Mouse (Mus musculus) testis, adult 10 weeks (tissue): Measurements from ENCODE around the gene 1700023F06Rik. TPM values are rescaled to one million over a fixed set of nuclear protein-coding genes. Genes with fewer than 3 reads are reported as not detected.

Experiments used
- polyA plus RNA-seq: library from polyadenylated mRNA; stranded (reverse); fragments of 350-450 nt; fragmentation: Illumina TruSeq; extraction: RNeasy Lipid Tissue Mini Kit (QIAGEN cat#74804); gene quantifications from one replicate; pipeline ENCODE4 v1.2.3, GENCODE M21; 2014; ENCODE audit warnings: low read depth, low replicate concordance

1700023F06Rik gene
- polyA plus RNA-seq, result 4.6 TPM

DNA sequence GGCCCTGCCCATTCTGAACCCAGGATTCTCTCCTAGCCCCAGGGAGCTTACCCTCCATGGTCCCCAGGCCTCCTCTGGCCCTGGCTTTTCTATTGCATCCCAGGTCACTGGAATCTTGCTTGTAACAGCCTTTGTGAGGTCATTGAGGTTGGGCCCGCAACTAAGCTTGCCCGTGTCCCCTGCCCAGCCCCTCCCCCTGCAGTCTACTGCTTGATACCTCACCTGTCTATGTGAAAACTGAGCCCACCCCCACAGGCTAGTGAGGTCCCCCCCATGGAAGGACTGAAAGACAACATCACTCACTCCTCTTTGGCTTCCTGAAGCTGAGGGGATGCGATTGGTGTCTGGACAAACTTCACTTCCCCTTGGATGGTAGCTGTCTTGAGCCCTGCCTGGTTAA is at the start of gene 1700023F06Rik:
Gene 1700023F06Rik (minus strand): TSS at position 101 of the 400 bp plus-strand sequence.

DNA sequence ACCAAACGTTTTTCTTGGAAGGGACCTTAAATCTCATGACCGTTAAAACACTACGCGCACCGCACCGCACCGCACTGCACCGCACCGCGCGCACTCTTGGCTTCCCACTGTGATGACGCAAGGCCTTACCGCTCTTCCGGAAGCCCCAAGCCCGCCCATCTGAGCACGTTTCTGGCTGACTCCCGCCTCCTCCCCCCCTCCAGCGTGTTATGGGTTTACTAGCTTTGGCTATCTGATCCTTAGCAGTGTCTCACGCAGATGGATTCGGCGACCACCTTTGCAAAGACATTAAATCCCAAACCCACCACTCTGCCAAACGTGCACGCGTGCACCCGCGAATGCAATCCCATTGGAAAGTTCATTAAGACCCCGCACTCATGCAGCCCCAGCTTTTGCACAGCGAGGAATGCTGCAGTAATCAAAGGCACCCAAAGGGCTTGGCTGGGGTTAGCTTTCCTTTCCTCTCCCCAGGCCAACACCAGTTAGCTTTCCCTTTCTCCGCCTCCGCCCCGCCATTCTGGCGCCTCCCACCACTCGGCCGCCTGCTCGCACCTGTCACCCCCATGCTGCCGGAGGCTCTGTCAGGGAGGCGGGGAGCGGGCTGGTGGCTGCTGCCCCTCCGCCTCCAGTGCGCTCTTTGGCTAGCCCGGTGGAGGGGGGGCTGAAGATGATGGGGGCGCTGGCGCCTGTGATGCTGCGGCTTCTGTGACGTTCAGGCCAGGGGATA is 9.6 kb upstream of the 1700023F06Rik start, which contains the start of gene Spata32:
Gene Spata32 (minus strand): TSS at position 643 of the 727 bp plus-strand sequence.

DNA sequence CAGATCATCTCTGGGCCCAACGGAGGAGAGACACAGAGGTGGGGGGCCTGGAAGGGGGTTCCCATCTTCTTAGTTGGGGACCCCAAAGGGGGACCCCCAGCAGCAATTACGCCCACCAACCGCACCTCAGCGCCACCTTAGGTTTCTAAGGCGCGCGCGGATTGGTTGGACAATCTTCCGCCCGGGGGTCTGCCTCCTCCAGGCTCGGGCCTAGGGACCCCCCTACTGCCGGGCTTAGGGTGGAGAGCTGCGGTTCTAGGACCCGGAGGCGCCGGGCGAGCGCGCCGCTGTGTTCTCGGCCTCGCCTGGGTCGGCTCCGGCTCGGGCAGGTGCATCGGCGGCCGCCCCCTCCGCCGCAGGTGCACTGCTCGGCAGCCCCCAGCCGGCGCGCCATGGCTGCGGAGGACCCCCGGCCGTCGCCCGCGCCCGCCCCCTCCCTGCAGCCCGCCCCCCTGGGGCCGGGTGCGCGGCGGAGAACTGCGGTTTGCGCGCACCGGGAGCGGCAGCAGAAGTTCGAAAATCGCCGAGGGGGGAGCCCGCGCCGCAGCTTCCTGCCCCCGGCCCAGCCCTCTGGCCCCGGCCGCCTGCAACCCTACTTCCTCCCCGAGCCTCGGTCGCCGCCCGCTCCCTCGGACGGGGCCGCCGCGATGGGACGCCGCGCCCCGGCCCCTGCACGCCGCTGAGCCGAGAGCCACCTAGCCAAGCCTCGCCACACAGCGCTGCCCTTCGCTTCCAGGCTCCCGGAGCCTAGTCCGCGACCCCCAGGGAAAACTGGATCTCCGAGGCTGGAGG is 37.7 kb downstream of the 1700023F06Rik start, which contains the start of gene Fmnl1:
Gene Fmnl1 (plus strand): TSS at position 614 of the 792 bp plus-strand sequence.

Other genes with a start within 250 kb of the 1700023F06Rik start
- gene Nmt1, start 180.4 kb downstream of the 1700023F06Rik start, polyA plus RNA-seq, result 16.8 TPM
- 5.0 TPM for gene Dcakd, start 180.2 kb downstream of the 1700023F06Rik start, polyA plus RNA-seq
- gene Plcd3, start 106.9 kb downstream of the 1700023F06Rik start, polyA plus RNA-seq, result not detected
- gene Acbd4, start 106.9 kb downstream of the 1700023F06Rik start, polyA plus RNA-seq, result 1.2 TPM
- gene Hexim1, start 92.3 kb downstream of the 1700023F06Rik start, polyA plus RNA-seq, result 6.9 TPM
- 9.5 TPM for gene Hexim2, start 76.1 kb downstream of the 1700023F06Rik start, polyA plus RNA-seq
- 3.2 TPM for gene Fmnl1, start 37.5 kb downstream of the 1700023F06Rik start, polyA plus RNA-seq
- gene Spata32, start 9.9 kb upstream of the 1700023F06Rik start, polyA plus RNA-seq, result 47.3 TPM
- gene Map3k14, start 58.9 kb upstream of the 1700023F06Rik start, polyA plus RNA-seq, result not detected
- gene Arhgap27, start 155.1 kb upstream of the 1700023F06Rik start, polyA plus RNA-seq, result not detected
- gene Plekhm1, start 204.1 kb upstream of the 1700023F06Rik start, polyA plus RNA-seq, result 0.69 TPM